Mouse (Mus musculus) lung, embryonic 14.5 days (tissue): ENCODE measurements around the gene Tfdp2. TPM values are rescaled to one million over a fixed set of nuclear protein-coding genes. Genes with fewer than 3 reads are reported as not detected.

Experiments
- ATAC-seq: fragments of 200-750 bp; cut with Nextera tagmentation; 2 replicates; pipeline ENCODE4 v1.8.0; 2017; ENCODE audit warnings: mild to moderate bottlenecking, moderate TSS enrichment, moderate library complexity; ENCODE audit not compliant: insufficient read depth
- DNase-seq: peaks from one replicate; pipeline ENCODE4 v3.0.0-alpha.2; 2015
- H3K27ac ChIP-seq: fragments of 300-500 bp; sonication (generic); 2 replicates; pipeline ENCODE4 v1.5.1; 2014; ENCODE audit warnings: low read depth, mild to moderate bottlenecking, moderate library complexity
- H3K27me3 ChIP-seq: fragments of 300-500 bp; sonication (generic); 2 replicates; pipeline ENCODE4 v1.6.1; 2014; ENCODE audit warnings: low read length, control low read depth; ENCODE audit not compliant: insufficient read depth
- H3K36me3 ChIP-seq: fragments of 300-500 bp; sonication (generic); 2 replicates; pipeline ENCODE4 v1.6.1; 2014; ENCODE audit warnings: control low read depth; ENCODE audit not compliant: insufficient read depth
- H3K4me1 ChIP-seq: fragments of 300-500 bp; sonication (generic); 2 replicates; pipeline ENCODE4 v1.6.1; 2014; ENCODE audit warnings: antibody characterized with exemption, control low read depth; ENCODE audit not compliant: insufficient read depth
- H3K4me2 ChIP-seq: fragments of 300-500 bp; sonication (generic); 2 replicates; pipeline ENCODE4 v1.6.1; 2014; ENCODE audit warnings: mild to moderate bottlenecking
- H3K4me3 ChIP-seq: fragments of 300-500 bp; sonication (generic); 2 replicates; pipeline ENCODE4 v1.5.1; 2014; ENCODE audit warnings: low read depth, low read length
- H3K9ac ChIP-seq: fragments of 300-500 bp; sonication (generic); 2 replicates; pipeline ENCODE4 v1.6.1; 2014
- H3K9me3 ChIP-seq: fragments of 300-500 bp; sonication (generic); 2 replicates; pipeline ENCODE4 v1.6.1; 2016; ENCODE audit warnings: low read depth, low read length, control low read depth
- CTCF ChIP-seq: IDR thresholded peaks from 2 replicates; pipeline ENCODE4 v1.5.1; 2016; ENCODE audit warnings: antibody characterized with exemption, low read depth
- WGBS: fragments of 180-500 bp; shearing (Covaris S2); extraction: QIAGEN DNeasy Blood & Tissue Kit; methylation state at CpG from one replicate; pipeline ENCODE4 v1.1.7; 2014; 5-methylcytosine and 5-hydroxymethylcytosine counted together
- polyA plus RNA-seq: library from polyadenylated mRNA; unstranded; fragments of >200 nt; fragmentation: Nextera tagmentation; extraction: Ambion mirVana; gene quantifications from 2 replicates; pipeline ENCODE4 v1.2.1, GENCODE M21; 2014

Gene Tfdp2
- polyA plus RNA-seq, 1 experiment from 2014 or later = 49.1 TPM

- no peaks in the 10 kb centered on the region for H3K36me3 ChIP-seq
- no peak overlapping the region for H3K4me3 ChIP-seq
- no peaks in the 10 kb centered on the region for H3K9me3 ChIP-seq
- no peak overlapping the region for H3K4me2 ChIP-seq
- no peak overlapping the region for H3K9ac ChIP-seq
- DNase-seq (peak; percentile 79), ATAC-seq (peak; percentile 47; the same call in 1 of the 2 replicates)
- no peaks in the 10 kb centered on the region for H3K27me3 ChIP-seq
- 34% methylated on average over 5 of the region's 5 CpGs for WGBS
- TF ChIP-seq CTCF = peak; percentile 91
- no peaks in the 10 kb centered on the region for H3K4me1 ChIP-seq
- H3K27ac ChIP-seq = no peak overlapping the region
Observed at GRCm38 (mm10) chr9:96167168-96167585, 28.9 kb upstream of the Tfdp2 start.

DNA sequence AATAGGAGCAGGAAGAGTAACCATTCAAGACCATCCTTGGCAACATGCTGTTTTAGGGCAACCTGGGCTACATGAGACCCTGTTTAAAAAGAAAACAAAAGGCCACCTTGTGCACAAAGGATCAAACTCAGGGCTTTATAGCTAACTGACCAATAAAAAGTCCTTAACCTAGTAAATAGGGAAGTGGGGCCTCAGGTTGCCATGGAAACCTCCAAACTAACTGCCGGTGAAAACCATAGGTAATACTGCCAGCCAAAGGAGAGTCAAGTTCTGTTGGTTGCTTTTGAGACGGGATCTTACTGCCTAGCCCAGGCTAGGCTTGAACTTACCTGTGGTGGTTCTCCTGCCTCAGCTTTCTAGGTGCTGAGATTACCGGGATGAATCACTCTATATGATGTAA lies 25.5 kb upstream of the Tfdp2 start:
- DNase-seq (no peak), ATAC-seq (no peak)
- Histone ChIP-seq H3K4me3 (no peak overlapping the region), H3K4me2 (no peak overlapping the region), H3K27ac (no peak overlapping the region), H3K36me3 (no peaks in the 10 kb centered on the region), H3K9me3 (no peaks in the 10 kb centered on the region), H3K9ac (no peak overlapping the region), H3K4me1 (no peaks in the 10 kb centered on the region), H3K27me3 (no peaks in the 10 kb centered on the region)
- 69% methylated on average over 3 of the region's 3 CpGs for WGBS
- TF ChIP-seq CTCF = no peak

- no peaks in the 10 kb centered on the region for H3K4me1 ChIP-seq
- H3K27ac ChIP-seq = no peak overlapping the region
- H3K4me3 ChIP-seq = no peak overlapping the region
- no peaks in the 10 kb centered on the region for H3K9me3 ChIP-seq
- no peak overlapping the region for H3K9ac ChIP-seq
- DNase-seq (no peak), ATAC-seq (no peak)
- H3K36me3 ChIP-seq = no peaks in the 10 kb centered on the region; the same call in 1 of the 2 replicates
- TF ChIP-seq CTCF = no peak
- no peaks in the 10 kb centered on the region for H3K27me3 ChIP-seq
- no peak overlapping the region for H3K4me2 ChIP-seq
- WGBS = 78% methylated on average over 4 of the region's 4 CpGs
Observed at GRCm38 (mm10) chr9:96184909-96185308, 11.2 kb upstream of the Tfdp2 start.

- ATAC-seq (no peak), DNase-seq (no peak)
- no peaks in the 10 kb centered on the region; the same call in 1 of the 2 replicates for H3K36me3 ChIP-seq
- no peak overlapping the region for H3K27ac ChIP-seq
- no peak overlapping the region for H3K4me3 ChIP-seq
- H3K9ac ChIP-seq = no peak overlapping the region
- H3K9me3 ChIP-seq = no peaks in the 10 kb centered on the region
- TF ChIP-seq CTCF = no peak
- whole genome bisulfite sequencing = 50% methylated on average over 7 of the region's 7 CpGs
- no peaks in the 10 kb centered on the region for H3K4me1 ChIP-seq
- H3K4me2 ChIP-seq = no peak overlapping the region
- no peaks in the 10 kb centered on the region for H3K27me3 ChIP-seq
Observed at GRCm38 (mm10) chr9:96186701-96187100, 9.4 kb upstream of the Tfdp2 start.

DNA sequence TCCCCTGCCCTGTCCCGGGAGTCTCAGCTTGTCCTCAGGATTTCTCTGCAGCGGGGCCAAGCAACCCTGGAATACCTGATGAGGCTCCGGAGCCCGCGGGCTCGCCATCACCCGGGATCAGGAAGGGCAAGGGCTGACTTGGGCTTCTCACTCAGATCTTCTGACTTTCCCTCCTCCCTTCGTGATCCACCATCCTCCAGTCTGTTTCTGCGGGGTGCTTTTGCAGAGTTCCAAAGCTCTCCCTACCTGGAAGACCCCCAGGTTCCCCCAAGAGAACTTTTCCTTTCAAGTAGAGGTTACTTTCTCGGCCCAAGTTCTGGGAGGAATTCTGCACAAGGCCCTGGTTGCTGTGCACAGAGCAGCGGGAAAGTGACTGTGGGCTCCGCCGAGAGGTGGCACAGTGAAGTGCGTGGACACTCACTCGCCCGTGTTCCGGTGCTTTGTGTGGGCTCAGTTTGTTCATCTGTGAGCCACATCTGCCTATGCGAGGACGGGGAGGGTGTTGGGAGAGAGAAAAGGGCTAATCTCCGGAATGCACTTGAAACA lies 634 bp downstream of the Tfdp2 start:
- Histone ChIP-seq H3K27ac (peak overlapping the region; percentile 88), H3K4me1 (peaks cover 4% of the 10 kb centered on the region; the same call in 1 of the 2 replicates), H3K9ac (peak overlapping the region; percentile 84), H3K9me3 (no peaks in the 10 kb centered on the region), H3K36me3 (no peaks in the 10 kb centered on the region), H3K4me2 (peak overlapping the region; percentile 92), H3K27me3 (no peaks in the 10 kb centered on the region), H3K4me3 (peak overlapping the region; percentile 83)
- peak; percentile 66 for DNase-seq
- peak; percentile 22; the same call in 1 of the 2 replicates for ATAC-seq
- TF ChIP-seq CTCF = peak; percentile 35
- under 1% methylated on average over 20 of the region's 20 CpGs for WGBS

DNA sequence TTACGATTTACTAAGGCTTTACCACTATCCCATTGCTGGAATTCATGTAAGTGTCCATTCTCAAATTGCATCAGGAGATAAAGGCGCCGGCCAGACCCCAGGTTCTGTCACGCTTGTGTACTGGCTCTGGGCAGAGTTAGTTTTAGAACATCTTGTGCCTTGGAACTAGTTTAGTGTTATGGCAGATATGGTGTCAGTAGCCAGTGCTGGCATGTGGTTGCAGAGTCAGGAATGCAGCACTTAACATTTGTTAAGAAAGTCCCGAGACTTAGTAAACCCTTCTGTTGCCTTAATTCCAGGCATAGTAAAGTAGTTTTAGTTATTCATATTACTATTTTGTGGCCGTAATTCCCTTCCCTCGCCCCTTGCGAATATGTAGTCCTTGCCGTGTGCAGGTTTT lies 1.7 kb downstream of the Tfdp2 start:
- Histone ChIP-seq H3K36me3 (no peaks in the 10 kb centered on the region), H3K9me3 (no peaks in the 10 kb centered on the region), H3K4me3 (peak overlapping the region; percentile 83), H3K4me2 (peak overlapping the region; percentile 92), H3K27me3 (no peaks in the 10 kb centered on the region), H3K27ac (no peak overlapping the region), H3K4me1 (peaks cover 4% of the 10 kb centered on the region; the same call in 1 of the 2 replicates), H3K9ac (no peak overlapping the region)
- TF ChIP-seq CTCF = no peak
- no peak for ATAC-seq
- DNase-seq = no peak
- WGBS = 63% methylated on average over 9 of the region's 9 CpGs

- H3K9ac ChIP-seq = no peak overlapping the region
Observed at GRCm38 (mm10) chr9:96203663-96204062, 7.6 kb downstream of the Tfdp2 start.

More at GRCm38 (mm10) chr9:96203663-96204062, 7.6 kb downstream of the Tfdp2 start:
- no peak for DNase-seq
- Histone ChIP-seq H3K4me2 (no peak overlapping the region), H3K36me3 (peaks cover 4% of the 10 kb centered on the region; the same call in 1 of the 2 replicates), H3K4me3 (no peak overlapping the region), H3K9me3 (no peaks in the 10 kb centered on the region), H3K27ac (no peak overlapping the region), H3K27me3 (no peaks in the 10 kb centered on the region), H3K4me1 (no peaks in the 10 kb centered on the region)
- ATAC-seq = no peak
- no peak for TF ChIP-seq CTCF
- 75% methylated on average over 3 of the region's 3 CpGs for WGBS
